Mouse (Mus musculus) lung, postnatal 14 days (tissue): ENCODE measurements around the gene Syt8.
A peak's percentile ranks its signal among the peaks of the same experiment; 100 is the strongest.

ENCODE experiments used
- DNase-seq: peaks from one replicate; pipeline ENCODE4 v3.0.0; 2021

Syt8 gene

GRCm38 (mm10) chr7:142449038-142449617 lies 14.5 kb downstream of the Syt8 start:
- no peak for DNase-seq

- DNase-seq = no peak
These were observed 20.1 kb downstream of the Syt8 start for GRCm38 (mm10) chr7:142454706-142455105.

- DNase-seq = no peak
These were observed 20.6 kb downstream of the Syt8 start for GRCm38 (mm10) chr7:142455251-142455650.

- DNase-seq = no peak
These were observed 22.2 kb downstream of the Syt8 start for GRCm38 (mm10) chr7:142456806-142457205.

GRCm38 (mm10) chr7:142457227-142457811 lies 22.7 kb downstream of the Syt8 start:
- no peak for DNase-seq

GRCm38 (mm10) chr7:142458026-142458425 lies 23.4 kb downstream of the Syt8 start:
- DNase-seq = no peak

- no peak for DNase-seq
These were observed 24.1 kb downstream of the Syt8 start for GRCm38 (mm10) chr7:142458676-142459298.

- DNase-seq = no peak
These were observed 24.6 kb downstream of the Syt8 start for GRCm38 (mm10) chr7:142459299-142459691.

- no peak for DNase-seq
These were observed 26.0 kb downstream of the Syt8 start, which contains the start of gene Lsp1 for GRCm38 (mm10) chr7:142460636-142461077. Gene Lsp1 (plus strand): TSS chr7:142460809.

GRCm38 (mm10) chr7:142461446-142461845 lies 26.8 kb downstream of the Syt8 start:
- no peak for DNase-seq

GRCm38 (mm10) chr7:142462190-142462589 lies 27.5 kb downstream of the Syt8 start:
- DNase-seq = no peak

GRCm38 (mm10) chr7:142462594-142463078 lies 28.0 kb downstream of the Syt8 start:
- no peak for DNase-seq

GRCm38 (mm10) chr7:142470171-142470691 lies 35.6 kb downstream of the Syt8 start:
- no peak for DNase-seq

- DNase-seq = peak; percentile 64
These were observed 36.3 kb downstream of the Syt8 start for GRCm38 (mm10) chr7:142470808-142471413.

- DNase-seq = no peak
These were observed 36.8 kb downstream of the Syt8 start for GRCm38 (mm10) chr7:142471414-142471861.

- DNase-seq = no peak
These were observed 37.4 kb downstream of the Syt8 start for GRCm38 (mm10) chr7:142471884-142472570.

GRCm38 (mm10) chr7:142472936-142473335 lies 38.3 kb downstream of the Syt8 start:
- DNase-seq = no peak

- no peak for DNase-seq
These were observed 38.8 kb downstream of the Syt8 start for GRCm38 (mm10) chr7:142473476-142473875.

- peak; percentile 39 for DNase-seq
These were observed 40.1 kb downstream of the Syt8 start for GRCm38 (mm10) chr7:142474799-142475198.

GRCm38 (mm10) chr7:142475641-142476040 lies 41.0 kb downstream of the Syt8 start:
- no peak for DNase-seq

GRCm38 (mm10) chr7:142476271-142476670 lies 41.6 kb downstream of the Syt8 start:
- DNase-seq = no peak

- no peak for DNase-seq
These were observed 42.3 kb downstream of the Syt8 start for GRCm38 (mm10) chr7:142476795-142477452.
